Mouse (Mus musculus) forebrain, postnatal 0 days (tissue): Measurements from ENCODE around the gene Psmb5. TPM values are rescaled to one million over a fixed set of nuclear protein-coding genes. Genes with fewer than 3 reads are reported as not detected.

ENCODE experiments used
- ATAC-seq: fragments of 200-750 bp; cut with Nextera tagmentation; 2 replicates; pipeline ENCODE4 v1.8.0; 2017; ENCODE audit warnings: mild to moderate bottlenecking, moderate library complexity
- DNase-seq: peaks from one replicate; pipeline ENCODE4 v3.0.0-alpha.2; 2015
- H3K27ac ChIP-seq: fragments of 300-500 bp; sonication (generic); 2 replicates; pipeline ENCODE4 v1.5.1; 2014; ENCODE audit warnings: low read depth, mild to moderate bottlenecking, antibody characterized with exemption, low read length, moderate library complexity, mixed read lengths
- H3K27me3 ChIP-seq: fragments of 300-500 bp; sonication (generic); 2 replicates; pipeline ENCODE4 v1.6.1; 2014; ENCODE audit warnings: mild to moderate bottlenecking, low read length, mixed read lengths; ENCODE audit not compliant: insufficient read depth
- H3K36me3 ChIP-seq: fragments of 300-500 bp; sonication (generic); 2 replicates; pipeline ENCODE4 v1.6.1; 2014; ENCODE audit warnings: mild to moderate bottlenecking, moderate library complexity; ENCODE audit not compliant: insufficient read depth
- H3K4me1 ChIP-seq: fragments of 300-500 bp; sonication (generic); 2 replicates; pipeline ENCODE4 v1.6.1; 2014; ENCODE audit warnings: antibody characterized with exemption; ENCODE audit not compliant: insufficient read depth
- H3K4me2 ChIP-seq: fragments of 300-500 bp; sonication (generic); 2 replicates; pipeline ENCODE4 v1.6.1; 2014; ENCODE audit warnings: low read depth, mild to moderate bottlenecking, moderate library complexity
- H3K4me3 ChIP-seq: fragments of 300-500 bp; sonication (generic); 2 replicates; pipeline ENCODE4 v1.5.1; 2014; ENCODE audit warnings: low read depth, low read length, mixed read lengths
- H3K9ac ChIP-seq: fragments of 300-500 bp; sonication (generic); 2 replicates; pipeline ENCODE4 v1.6.1; 2014; ENCODE audit warnings: mild to moderate bottlenecking
- H3K9me3 ChIP-seq: fragments of 300-500 bp; sonication (generic); 2 replicates; pipeline ENCODE4 v1.6.1; 2016; ENCODE audit warnings: low read length
- CTCF ChIP-seq: sonication (generic); IDR thresholded peaks from 2 replicates; pipeline ENCODE4 v1.5.1; 2016; ENCODE audit warnings: antibody characterized with exemption, control low read depth, low read depth
- WGBS: fragments of 180-500 bp; shearing (Covaris S2); extraction: QIAGEN DNeasy Blood & Tissue Kit; methylation state at CpG from one replicate; pipeline ENCODE4 v1.1.7; 2014; 5-methylcytosine and 5-hydroxymethylcytosine counted together
- polyA plus RNA-seq: library from polyadenylated mRNA; unstranded; fragments of >200 nt; fragmentation: Nextera tagmentation; extraction: Ambion mirVana; gene quantifications from 2 replicates; pipeline ENCODE4 v1.2.1, GENCODE M21; 2015
- total RNA-seq: library from RNA; depleted of rRNA; stranded (reverse); fragments of >200 nt; gene quantifications from 2 replicates; pipeline ENCODE4 v1.2.3, GENCODE M21; 2014

Gene Psmb5
- total and polyA plus RNA-seq, 2 experiments from 2014 or later = 180 to 420 TPM

DNA sequence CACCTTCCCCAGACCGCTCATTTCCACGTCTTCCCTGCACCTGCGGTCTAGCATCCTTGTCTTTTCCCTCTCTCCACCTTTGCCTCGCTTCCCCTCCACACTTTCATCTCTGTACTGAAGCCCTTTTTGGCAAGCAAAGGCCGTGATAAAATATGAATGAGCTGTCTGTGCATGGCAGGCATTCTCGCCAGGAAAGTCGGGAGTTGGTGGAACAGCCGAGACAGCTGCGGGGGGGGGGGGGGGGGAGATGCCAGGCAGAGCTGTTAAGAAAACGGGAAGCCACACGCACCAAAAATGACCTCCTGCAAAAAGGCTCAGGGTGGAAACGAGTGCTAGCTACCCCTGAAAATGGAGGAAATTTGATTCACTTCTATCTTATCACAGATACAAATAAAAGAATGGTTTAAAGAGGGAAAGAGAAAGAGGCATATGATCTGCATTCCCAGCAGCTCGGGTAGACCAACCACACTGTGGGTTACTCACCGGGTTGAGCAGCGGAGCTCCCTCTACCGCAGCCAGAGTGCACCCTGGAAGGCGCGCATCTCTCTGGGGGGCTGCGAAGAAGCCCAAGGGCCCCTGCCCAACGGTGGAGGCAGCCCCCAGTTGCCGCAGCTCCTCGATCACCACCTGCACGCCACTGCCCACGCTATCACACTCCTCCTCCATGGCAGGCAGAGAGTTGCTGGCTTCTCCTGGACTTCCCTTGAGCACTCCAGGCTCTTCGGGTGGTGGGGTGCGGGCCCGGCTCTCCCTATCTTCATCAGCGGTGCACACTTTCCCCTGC is 23.0 kb downstream of the Psmb5 start:
- Histone ChIP-seq H3K9me3 (no peaks in the 10 kb centered on the region), H3K27me3 (no peaks in the 10 kb centered on the region), H3K4me2 (peak overlapping the region; percentile 23; the same call in 1 of the 2 replicates), H3K36me3 (peaks cover 4% of the 10 kb centered on the region; the same call in 1 of the 2 replicates), H3K27ac (0 out of 2 replicates have a peak overlapping the region, but pooled peaks have one; percentile 29), H3K4me1 (no peaks in the 10 kb centered on the region), H3K9ac (no peak overlapping the region), H3K4me3 (no peak overlapping the region)
- WGBS = 63% methylated on average over 27 of the region's 28 CpGs
- no peak for TF ChIP-seq CTCF
- peak; percentile 47 for DNase-seq
- ATAC-seq = peak; percentile 37; the same call in 1 of the 2 replicates

DNA sequence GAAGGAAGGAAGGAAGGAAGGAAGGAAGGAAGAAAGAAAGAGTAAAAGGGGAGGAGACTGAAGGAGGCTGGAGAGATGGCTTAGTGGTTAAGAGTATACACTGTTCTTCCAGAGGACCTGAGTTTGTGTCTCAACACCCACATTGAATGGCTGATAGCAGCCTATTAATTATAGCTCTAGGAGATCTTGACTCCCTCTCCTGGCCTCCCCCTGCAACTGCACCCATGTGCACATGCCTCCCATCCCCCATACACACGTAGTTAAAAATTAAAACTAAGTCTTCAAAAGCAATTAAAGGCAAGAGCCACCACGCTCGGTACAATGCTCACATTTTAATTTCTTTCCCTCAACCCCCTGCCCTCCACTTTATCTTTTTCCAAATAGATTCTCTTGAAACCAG is 23.8 kb downstream of the Psmb5 start:
- 90% methylated on average over 3 of the region's 3 CpGs for WGBS
- no peak overlapping the region for H3K9ac ChIP-seq
- no peak; the same call in 1 of the 2 replicates for ATAC-seq
- H3K27ac ChIP-seq = no peak overlapping the region
- no peak overlapping the region for H3K4me2 ChIP-seq
- H3K9me3 ChIP-seq = no peaks in the 10 kb centered on the region
- peak; percentile 24 for TF ChIP-seq CTCF
- H3K4me1 ChIP-seq = no peaks in the 10 kb centered on the region
- H3K36me3 ChIP-seq = peaks cover 4% of the 10 kb centered on the region; the same call in 1 of the 2 replicates
- no peak overlapping the region for H3K4me3 ChIP-seq
- no peak for DNase-seq
- no peaks in the 10 kb centered on the region for H3K27me3 ChIP-seq

DNA sequence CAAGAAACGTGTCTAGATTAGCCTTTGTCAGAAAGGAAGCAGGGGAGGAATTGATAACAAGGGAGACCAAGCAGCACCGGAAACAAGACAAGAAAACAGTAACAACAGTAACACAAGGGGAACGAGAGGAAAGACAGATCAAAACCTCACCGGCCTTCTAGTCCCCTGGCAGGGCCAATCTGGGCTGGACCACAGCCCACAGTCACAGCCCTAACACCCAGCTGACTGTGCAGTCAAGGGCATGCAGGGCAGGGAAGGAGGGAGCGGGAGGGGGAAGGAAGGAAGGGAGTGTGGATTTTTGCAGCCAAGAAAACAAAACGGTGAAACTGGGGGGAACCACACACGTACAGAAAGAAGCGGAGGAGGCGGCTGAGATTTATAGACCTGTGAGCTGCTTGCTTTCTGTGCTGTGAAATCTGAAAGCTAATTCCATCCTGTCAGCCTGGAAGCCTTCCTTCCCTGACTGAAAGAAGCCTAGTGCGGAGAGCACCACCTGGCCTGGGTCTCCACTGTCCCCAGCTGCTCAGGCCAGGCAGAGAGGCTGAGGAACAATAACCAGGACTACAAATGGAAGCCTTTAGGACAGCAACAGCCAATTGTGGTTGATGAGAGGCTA is 25.4 kb downstream of the Psmb5 start:
- peaks cover 4% of the 10 kb centered on the region; the same call in 1 of the 2 replicates for H3K36me3 ChIP-seq
- no peaks in the 10 kb centered on the region for H3K9me3 ChIP-seq
- WGBS = 49% methylated on average over 10 of the region's 10 CpGs
- peak overlapping the region; percentile 22; the same call in 1 of the 2 replicates for H3K9ac ChIP-seq
- H3K4me2 ChIP-seq = no peak overlapping the region
- no peak overlapping the region for H3K4me3 ChIP-seq
- H3K27ac ChIP-seq = peak overlapping the region; percentile 69
- DNase-seq (no peak), ATAC-seq (peak; percentile 42)
- H3K27me3 ChIP-seq = no peaks in the 10 kb centered on the region
- H3K4me1 ChIP-seq = no peaks in the 10 kb centered on the region
- no peak for TF ChIP-seq CTCF

DNA sequence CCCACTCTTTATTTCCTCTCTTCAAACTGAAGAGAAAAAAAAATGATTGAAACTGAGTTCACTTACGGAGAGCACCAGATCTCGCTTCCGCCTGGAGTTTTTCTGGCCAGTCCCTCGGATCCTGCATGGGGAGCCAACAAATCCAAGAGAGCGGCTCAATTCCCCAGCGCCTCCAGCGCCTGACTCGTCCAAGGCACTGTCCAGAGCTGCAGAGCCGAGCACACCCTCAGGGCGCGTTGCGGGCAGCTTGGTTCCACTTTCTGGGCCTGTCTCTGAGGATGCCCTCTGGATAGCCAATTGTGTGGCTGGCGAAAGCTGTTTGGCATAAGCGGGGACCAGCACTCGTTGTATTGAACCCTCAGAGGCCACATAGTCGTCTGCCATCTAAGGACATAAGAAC is 26.8 kb downstream of the Psmb5 start:
- Histone ChIP-seq H3K9me3 (no peaks in the 10 kb centered on the region), H3K27ac (no peak overlapping the region), H3K27me3 (no peaks in the 10 kb centered on the region), H3K36me3 (peaks cover 4% of the 10 kb centered on the region; the same call in 1 of the 2 replicates), H3K4me3 (no peak overlapping the region), H3K4me2 (no peak overlapping the region), H3K9ac (no peak overlapping the region), H3K4me1 (no peaks in the 10 kb centered on the region)
- no peak for TF ChIP-seq CTCF
- ATAC-seq (no peak), DNase-seq (no peak)
- WGBS = 90% methylated on average over 16 of the region's 16 CpGs

DNA sequence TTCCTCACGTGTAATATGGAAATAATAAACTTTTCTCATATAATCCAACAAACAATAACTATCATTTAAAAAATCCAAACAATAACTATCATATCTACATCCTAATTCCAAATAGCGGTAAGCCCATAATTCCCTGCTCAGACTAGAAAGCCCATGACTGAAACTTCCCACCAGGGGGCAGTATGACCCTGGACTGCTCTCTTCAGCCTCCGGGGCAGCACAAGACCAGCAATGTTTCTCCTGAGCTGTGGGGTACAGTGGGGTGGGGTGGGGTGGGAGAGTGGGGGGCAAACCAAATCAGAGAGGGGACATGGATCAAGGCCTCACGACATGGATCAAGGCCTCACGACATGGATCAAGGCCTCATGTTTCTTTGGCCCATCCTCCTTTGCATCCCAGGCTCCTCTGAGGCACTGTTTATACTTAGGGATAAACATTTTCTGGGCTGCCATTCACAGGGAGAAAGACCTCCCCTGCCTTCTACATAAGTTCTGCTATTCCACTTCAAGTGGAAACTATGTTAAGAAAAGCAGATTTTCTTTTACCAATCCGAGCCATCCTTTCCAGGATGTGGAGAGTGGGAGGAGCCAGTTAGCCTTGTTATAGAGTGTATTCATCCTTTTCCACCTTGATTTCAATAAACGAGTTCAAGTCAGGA is 34.0 kb downstream of the Psmb5 start:
- 41% methylated on average over 7 of the region's 7 CpGs for WGBS
- Histone ChIP-seq H3K27me3 (no peaks in the 10 kb centered on the region), H3K4me1 (no peaks in the 10 kb centered on the region), H3K9ac (no peak overlapping the region), H3K36me3 (peaks cover 11% of the 10 kb centered on the region), H3K27ac (no peak overlapping the region), H3K4me2 (no peak overlapping the region), H3K9me3 (no peaks in the 10 kb centered on the region), H3K4me3 (no peak overlapping the region)
- DNase-seq (peak; percentile 60), ATAC-seq (peak; percentile 59)
- peak; percentile 64 for TF ChIP-seq CTCF

DNA sequence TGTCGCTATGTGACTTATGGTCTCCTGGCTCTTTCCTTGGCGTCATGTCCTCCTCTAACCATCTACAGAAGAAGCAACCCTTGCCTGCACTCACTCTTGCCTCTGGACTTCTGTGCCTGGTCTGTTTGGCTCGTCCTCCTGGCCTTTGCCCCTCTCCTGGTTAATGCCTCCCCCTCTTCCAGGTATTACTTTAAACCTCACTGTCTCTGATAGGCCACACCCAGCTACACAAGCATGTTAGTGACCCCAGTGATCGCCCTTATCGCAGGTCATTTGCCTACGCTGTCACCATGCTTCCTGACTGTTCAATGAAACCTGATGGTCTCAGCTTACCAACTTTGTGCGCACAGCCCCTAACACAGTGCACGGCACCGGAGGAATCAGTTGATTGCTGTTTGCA is 35.3 kb downstream of the Psmb5 start:
- Histone ChIP-seq H3K4me1 (no peaks in the 10 kb centered on the region), H3K4me3 (no peak overlapping the region), H3K36me3 (peaks cover 11% of the 10 kb centered on the region), H3K27me3 (no peaks in the 10 kb centered on the region), H3K9ac (no peak overlapping the region), H3K27ac (no peak overlapping the region), H3K9me3 (no peaks in the 10 kb centered on the region), H3K4me2 (no peak overlapping the region)
- no peak for TF ChIP-seq CTCF
- 89% methylated on average over 9 of the region's 9 CpGs for WGBS
- ATAC-seq (no peak), DNase-seq (no peak)
